Mouse (Mus musculus): ENCODE measurements around the gene Tmem217. TPM values are rescaled to one million over a fixed set of nuclear protein-coding genes. Genes with fewer than 3 reads are reported as not detected.
"Not testable (repeated sequence)": the region's sequence is repeated elsewhere in the genome, so short reads cannot be mapped to it uniquely, and the experiment has no call there.

The Tmem217 gene
- polyA plus RNA-seq, 1 experiment from 2014 or later, result 0.51 TPM

DNA sequence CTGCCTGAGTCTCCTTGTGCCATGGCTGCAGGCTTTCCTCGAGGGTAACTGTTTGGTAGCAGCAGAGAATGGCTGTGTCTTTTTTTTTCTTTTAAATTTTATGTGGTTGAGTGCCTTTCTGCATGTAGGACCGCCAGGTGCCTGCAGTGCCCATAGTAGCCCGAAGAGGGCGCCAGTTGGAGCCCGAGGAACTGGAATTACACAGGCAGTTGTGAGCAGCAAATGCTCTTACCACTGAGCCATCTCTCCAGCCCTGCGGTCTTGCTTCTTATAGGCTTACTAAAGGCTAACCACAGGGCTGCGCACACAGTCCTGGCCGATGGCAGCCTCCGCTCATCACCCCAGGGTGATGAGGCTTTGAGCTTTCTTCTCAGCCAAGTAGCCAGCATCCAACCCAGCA is 20.9 kb downstream of the Tmem217 start:
- WGBS, result 83% methylated on average over 9 of the region's 9 CpGs

DNA sequence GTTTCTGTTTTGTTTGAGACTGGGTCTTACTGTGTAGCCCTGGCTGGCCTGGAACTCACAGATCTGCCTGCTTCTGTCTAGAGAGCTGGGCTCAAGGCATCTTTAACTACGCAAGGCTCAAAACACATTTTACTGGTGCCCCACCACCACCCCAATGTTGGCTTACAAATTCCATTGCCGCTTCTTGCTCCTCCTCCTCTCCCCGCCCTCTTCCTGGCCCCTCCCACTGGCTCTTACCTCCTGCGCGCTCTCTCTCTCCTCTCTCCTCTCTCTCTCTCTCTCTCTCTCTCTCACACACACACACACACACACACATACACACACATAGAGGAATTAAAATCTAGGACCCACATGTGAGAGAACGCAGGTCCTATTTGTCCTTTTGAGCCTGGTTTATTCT is 21.7 kb downstream of the Tmem217 start:
- TF ChIP-seq CTCF (IDR thresholded peaks at IDR 0.05; ENCODE audit: low read depth), result no peak
- Histone ChIP-seq H3K4me1 (replicated peaks; ENCODE audit: insufficient read depth, low read length) (no peaks in the 10 kb centered on the region), H3K27me3 (ENCODE audit: insufficient read depth, low read length) (no peaks in the 10 kb centered on the region), H3K4me2 (ENCODE audit: low read length) (no peak overlapping the region), H3K4me3 (replicated peaks; ENCODE audit: low read depth, low read length) (no peak overlapping the region), H3K36me3 (ENCODE audit: insufficient read depth, low read length) (no peaks in the 10 kb centered on the region), H3K9ac (ENCODE audit: low read depth, low read length) (no peak overlapping the region), H3K9me3 (replicated peaks; ENCODE audit: low read length) (no peaks in the 10 kb centered on the region; the same call in 1 of the 2 replicates), H3K27ac (no peak overlapping the region)
- WGBS, result 81% methylated on average over 6 of the region's 6 CpGs
- no peak for ATAC-seq (replicated peaks; ENCODE audit: low FRiP score, low read depth)
- no peak for DNase-seq (ENCODE audit: low spot score)

More for the DNA sequence above, 20.9 kb downstream of the Tmem217 start:
- H3K9me3 ChIP-seq (replicated peaks; ENCODE audit: low read length), result no peaks in the 10 kb centered on the region; the same call in 1 of the 2 replicates
- peak; percentile 36; the same call in 1 of the 2 replicates for TF ChIP-seq CTCF (IDR thresholded peaks at IDR 0.05; ENCODE audit: low read depth)
- no peak overlapping the region for H3K9ac ChIP-seq (ENCODE audit: low read depth, low read length)
- no peaks in the 10 kb centered on the region for H3K4me1 ChIP-seq (replicated peaks; ENCODE audit: insufficient read depth, low read length)
- no peaks in the 10 kb centered on the region for H3K27me3 ChIP-seq (ENCODE audit: insufficient read depth, low read length)
- H3K4me2 ChIP-seq (ENCODE audit: low read length), result no peak overlapping the region
- H3K36me3 ChIP-seq (ENCODE audit: insufficient read depth, low read length), result no peaks in the 10 kb centered on the region
- no peak for ATAC-seq (replicated peaks; ENCODE audit: low FRiP score, low read depth)
- H3K4me3 ChIP-seq (replicated peaks; ENCODE audit: low read depth, low read length), result no peak overlapping the region
- no peak for DNase-seq (ENCODE audit: low spot score)
- no peak overlapping the region for H3K27ac ChIP-seq

DNA sequence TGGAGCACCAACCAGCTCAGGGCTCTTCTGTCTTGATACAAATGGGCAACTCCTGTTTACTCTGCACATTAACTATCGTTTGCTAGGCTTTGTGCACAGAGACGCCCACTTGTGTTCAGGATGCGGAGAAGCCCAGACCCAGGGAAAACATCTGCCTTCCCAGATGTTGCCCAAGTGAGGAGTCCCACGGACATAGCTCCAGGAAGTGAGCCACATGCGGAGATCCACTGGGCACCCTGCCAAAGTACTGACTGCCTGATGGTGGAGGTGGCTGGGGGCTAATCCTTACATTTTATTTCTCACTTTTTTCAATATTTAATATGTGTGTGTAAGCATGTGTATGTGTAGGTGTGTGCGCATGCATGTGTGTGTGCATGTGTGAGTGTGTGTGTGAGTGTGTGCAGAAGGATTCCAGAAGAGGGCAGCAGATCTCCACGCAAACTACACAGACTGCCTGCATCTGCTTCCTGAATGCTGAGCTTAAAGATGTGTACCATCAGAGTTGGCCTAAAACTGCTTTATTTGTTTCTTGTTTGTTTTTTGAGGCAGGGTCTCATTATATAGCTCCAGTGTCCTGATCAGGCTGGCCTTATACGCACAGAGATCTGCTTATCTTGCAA is 23.5 kb downstream of the Tmem217 start:
- TF ChIP-seq CTCF (IDR thresholded peaks at IDR 0.05; ENCODE audit: low read depth), result peak; percentile 73
- WGBS, result 76% methylated on average over 8 of the region's 8 CpGs
- H3K9me3 ChIP-seq (replicated peaks; ENCODE audit: low read length), result no peaks in the 10 kb centered on the region; the same call in 1 of the 2 replicates
- H3K4me1 ChIP-seq (replicated peaks; ENCODE audit: insufficient read depth, low read length), result no peaks in the 10 kb centered on the region
- no peak overlapping the region for H3K9ac ChIP-seq (ENCODE audit: low read depth, low read length)
- ATAC-seq (replicated peaks; ENCODE audit: low FRiP score, low read depth), result no peak
- H3K4me2 ChIP-seq (ENCODE audit: low read length), result no peak overlapping the region
- peak; percentile 57 for DNase-seq (ENCODE audit: low spot score)
- H3K27ac ChIP-seq, result no peak overlapping the region
- H3K4me3 ChIP-seq (replicated peaks; ENCODE audit: low read depth, low read length), result no peak overlapping the region
- H3K27me3 ChIP-seq (ENCODE audit: insufficient read depth, low read length), result no peaks in the 10 kb centered on the region
- H3K36me3 ChIP-seq (ENCODE audit: insufficient read depth, low read length), result no peaks in the 10 kb centered on the region

DNA sequence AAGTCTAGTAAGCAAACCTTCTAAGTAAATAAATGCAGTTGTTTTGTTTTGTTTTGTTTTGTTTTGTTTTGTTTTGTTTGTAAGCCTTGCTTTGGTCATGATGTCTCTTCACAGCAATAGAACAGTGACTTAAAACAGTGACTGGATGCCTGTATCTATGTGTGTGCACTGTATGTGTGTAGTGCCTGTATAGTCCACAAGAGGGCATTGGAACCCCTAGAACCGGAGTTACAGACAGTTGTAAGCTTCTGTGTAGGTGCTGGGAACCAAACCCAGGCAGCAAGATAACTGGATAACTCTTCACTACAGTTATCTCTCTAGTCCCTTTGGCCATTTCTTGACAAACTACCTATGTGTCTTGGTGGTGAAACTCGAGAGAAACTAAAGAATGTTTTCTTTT is 26.6 kb downstream of the Tmem217 start:
- TF ChIP-seq CTCF (IDR thresholded peaks at IDR 0.05; ENCODE audit: low read depth), result no peak
- Histone ChIP-seq H3K27ac (no peak overlapping the region), H3K27me3 (ENCODE audit: insufficient read depth, low read length) (no peaks in the 10 kb centered on the region), H3K9me3 (replicated peaks; ENCODE audit: low read length) (no peaks in the 10 kb centered on the region; the same call in 1 of the 2 replicates), H3K9ac (ENCODE audit: low read depth, low read length) (no peak overlapping the region), H3K36me3 (ENCODE audit: insufficient read depth, low read length) (no peaks in the 10 kb centered on the region), H3K4me2 (ENCODE audit: low read length) (no peak overlapping the region), H3K4me1 (replicated peaks; ENCODE audit: insufficient read depth, low read length) (no peaks in the 10 kb centered on the region), H3K4me3 (replicated peaks; ENCODE audit: low read depth, low read length) (no peak overlapping the region)
- DNase-seq (ENCODE audit: low spot score) (no peak), ATAC-seq (replicated peaks; ENCODE audit: low FRiP score, low read depth) (no peak)
- 87% methylated on average over 2 of the region's 2 CpGs for WGBS

DNA sequence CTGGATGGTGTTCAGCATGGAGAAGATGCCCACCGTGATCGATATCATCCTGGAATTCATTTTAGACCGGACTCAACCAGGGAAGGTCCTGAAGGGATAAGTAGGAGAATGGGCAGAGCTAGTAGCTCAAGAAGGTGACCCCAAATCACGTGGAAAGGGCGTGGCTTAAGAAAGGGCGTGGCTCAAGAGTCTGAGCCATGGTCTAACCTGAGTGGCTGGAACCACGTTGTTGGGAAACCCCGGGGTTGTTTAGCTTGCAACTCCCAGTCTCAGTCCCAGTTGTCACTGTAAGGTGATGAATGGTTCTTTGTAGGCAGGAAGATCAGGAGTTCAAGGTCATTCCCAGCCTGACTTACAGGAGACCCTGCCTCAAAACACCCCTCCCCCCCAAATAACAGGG is 32.5 kb downstream of the Tmem217 start:
- no peaks in the 10 kb centered on the region for H3K27me3 ChIP-seq (ENCODE audit: insufficient read depth, low read length)
- H3K4me3 ChIP-seq (replicated peaks; ENCODE audit: low read depth, low read length), result no peak overlapping the region
- ATAC-seq (replicated peaks; ENCODE audit: low FRiP score, low read depth) (no peak), DNase-seq (ENCODE audit: low spot score) (no peak)
- WGBS, result 69% methylated on average over 8 of the region's 8 CpGs
- no peaks in the 10 kb centered on the region for H3K4me1 ChIP-seq (replicated peaks; ENCODE audit: insufficient read depth, low read length)
- H3K4me2 ChIP-seq (ENCODE audit: low read length), result no peak overlapping the region
- H3K9me3 ChIP-seq (replicated peaks; ENCODE audit: low read length), result no peaks in the 10 kb centered on the region
- no peak overlapping the region for H3K27ac ChIP-seq
- H3K9ac ChIP-seq (ENCODE audit: low read depth, low read length), result no peak overlapping the region
- no peak for TF ChIP-seq CTCF (IDR thresholded peaks at IDR 0.05; ENCODE audit: low read depth)
- no peaks in the 10 kb centered on the region for H3K36me3 ChIP-seq (ENCODE audit: insufficient read depth, low read length)

DNA sequence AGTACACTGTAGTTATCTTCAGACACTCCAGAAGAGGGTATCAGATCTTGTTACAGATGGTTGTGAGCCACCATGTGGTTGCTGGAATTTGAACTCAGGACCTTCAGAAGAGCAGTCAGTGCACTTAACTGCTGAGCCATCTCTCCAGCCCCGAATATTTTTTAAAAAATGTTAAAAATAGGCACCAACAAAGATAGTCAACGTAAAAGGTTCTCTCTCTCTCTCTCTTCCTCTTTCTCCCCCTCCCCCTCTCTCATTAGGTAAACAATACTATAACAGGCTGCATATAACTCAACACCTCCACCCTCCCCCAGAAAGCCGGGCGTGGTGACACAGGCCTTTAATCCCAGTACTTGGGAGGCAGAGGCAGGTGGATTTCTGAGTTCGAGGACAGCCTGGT is 33.5 kb downstream of the Tmem217 start:
- not testable (repeated sequence) for H3K9ac ChIP-seq (ENCODE audit: low read depth, low read length); H3K4me2 ChIP-seq (ENCODE audit: low read length); H3K4me1 ChIP-seq (replicated peaks; ENCODE audit: insufficient read depth, low read length); ATAC-seq (replicated peaks; ENCODE audit: low FRiP score, low read depth); H3K36me3 ChIP-seq (ENCODE audit: insufficient read depth, low read length); H3K27me3 ChIP-seq (ENCODE audit: insufficient read depth, low read length); H3K27ac ChIP-seq; DNase-seq (ENCODE audit: low spot score); H3K9me3 ChIP-seq (replicated peaks; ENCODE audit: low read length); H3K4me3 ChIP-seq (replicated peaks; ENCODE audit: low read depth, low read length)
- WGBS, result 92% methylated on average over 5 of the region's 5 CpGs

DNA sequence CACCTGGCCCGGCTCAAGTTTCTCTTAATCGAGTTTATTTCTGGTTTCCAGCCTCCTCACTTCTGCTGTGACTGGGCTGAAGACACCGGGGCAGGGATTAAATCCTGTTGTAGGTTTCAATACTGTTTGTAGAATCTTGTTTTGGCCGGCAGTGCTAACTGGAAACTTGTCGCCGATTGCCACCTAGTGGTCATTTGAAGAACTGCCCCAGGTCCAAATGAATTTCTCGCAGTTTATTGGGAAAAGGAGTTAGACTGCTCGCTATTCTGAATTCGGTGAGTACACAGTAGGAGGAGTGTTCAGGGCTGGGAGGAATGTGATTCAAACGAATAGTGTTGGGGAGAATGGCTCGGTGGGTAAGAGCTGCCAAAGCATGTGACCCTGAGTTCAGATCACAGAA is 37.8 kb downstream of the Tmem217 start:
- no peak overlapping the region for H3K27ac ChIP-seq
- no peaks in the 10 kb centered on the region for H3K4me1 ChIP-seq (replicated peaks; ENCODE audit: insufficient read depth, low read length)
- no peak overlapping the region for H3K4me3 ChIP-seq (replicated peaks; ENCODE audit: low read depth, low read length)
- H3K9ac ChIP-seq (ENCODE audit: low read depth, low read length), result no peak overlapping the region
- TF ChIP-seq CTCF (IDR thresholded peaks at IDR 0.05; ENCODE audit: low read depth), result peak; percentile 98
- no peaks in the 10 kb centered on the region for H3K36me3 ChIP-seq (ENCODE audit: insufficient read depth, low read length)
- no peaks in the 10 kb centered on the region for H3K27me3 ChIP-seq (ENCODE audit: insufficient read depth, low read length)
- ATAC-seq (replicated peaks; ENCODE audit: low FRiP score, low read depth) (no peak), DNase-seq (ENCODE audit: low spot score) (peak; percentile 94)
- no peaks in the 10 kb centered on the region for H3K9me3 ChIP-seq (replicated peaks; ENCODE audit: low read length)
- no peak overlapping the region for H3K4me2 ChIP-seq (ENCODE audit: low read length)
- 2% methylated on average over 11 of the region's 11 CpGs for WGBS

All from kidney, postnatal 0 days (tissue).